Mouse (Mus musculus): ENCODE measurements at regions not wholly inside any gene's neighbourhood (a gene's known extent, or its start where the extent isn't known, plus 50 kb on each side); places are given as distances from the start of the nearest gene placed in this dataset.
"Not testable (repeated sequence)": the region's sequence is repeated elsewhere in the genome, so short reads cannot be mapped to it uniquely, and the experiment has no call there.

- Histone ChIP-seq H3K27ac (ENCODE audit: low read depth, low read length) (no peak overlapping the region), H3K36me3 (ENCODE audit: insufficient read depth, low read length) (no peaks in the 10 kb centered on the region), H3K9me3 (ENCODE audit: low read length) (no peaks in the 10 kb centered on the region), H3K4me1 (ENCODE audit: insufficient read depth, low read length) (no peaks in the 10 kb centered on the region), H3K9ac (replicated peaks; ENCODE audit: low read length, poor library complexity, severe bottlenecking) (no peak overlapping the region), H3K27me3 (ENCODE audit: insufficient read depth, low read length) (no peaks in the 10 kb centered on the region), H3K4me3 (ENCODE audit: low read depth, low read length) (no peak overlapping the region), H3K4me2 (ENCODE audit: low read depth, low read length, poor library complexity, severe bottlenecking) (no peak overlapping the region)
- DNase-seq (ENCODE audit: low spot score) (peak; percentile 90), ATAC-seq (ENCODE audit: low FRiP score) (peak; percentile 87)
- WGBS, result 36% methylated on average over 16 of the region's 16 CpGs
- TF ChIP-seq CTCF (IDR thresholded peaks at IDR 0.05), result peak; percentile 95
These were observed 153.7 kb downstream of the Car8 start for GRCm38 (mm10) chr4:8084954-8085639.

GRCm38 (mm10) chr4:8079349-8079748 is 159.5 kb downstream of the Car8 start:
- H3K4me2 ChIP-seq (ENCODE audit: low read depth, low read length, poor library complexity, severe bottlenecking), result no peak overlapping the region
- no peaks in the 10 kb centered on the region for H3K36me3 ChIP-seq (ENCODE audit: insufficient read depth, low read length)
- ATAC-seq (ENCODE audit: low FRiP score), result no peak
- no peaks in the 10 kb centered on the region for H3K27me3 ChIP-seq (ENCODE audit: insufficient read depth, low read length)
- 51% methylated on average over 4 of the region's 4 CpGs for WGBS
- no peaks in the 10 kb centered on the region for H3K4me1 ChIP-seq (ENCODE audit: insufficient read depth, low read length)
- H3K27ac ChIP-seq (ENCODE audit: low read depth, low read length), result no peak overlapping the region
- TF ChIP-seq CTCF (IDR thresholded peaks at IDR 0.05), result no peak
- no peak for DNase-seq (ENCODE audit: low spot score)
- no peaks in the 10 kb centered on the region for H3K9me3 ChIP-seq (ENCODE audit: low read length)
- H3K4me3 ChIP-seq (ENCODE audit: low read depth, low read length), result no peak overlapping the region
- H3K9ac ChIP-seq (replicated peaks; ENCODE audit: low read length, poor library complexity, severe bottlenecking), result no peak overlapping the region

DNA sequence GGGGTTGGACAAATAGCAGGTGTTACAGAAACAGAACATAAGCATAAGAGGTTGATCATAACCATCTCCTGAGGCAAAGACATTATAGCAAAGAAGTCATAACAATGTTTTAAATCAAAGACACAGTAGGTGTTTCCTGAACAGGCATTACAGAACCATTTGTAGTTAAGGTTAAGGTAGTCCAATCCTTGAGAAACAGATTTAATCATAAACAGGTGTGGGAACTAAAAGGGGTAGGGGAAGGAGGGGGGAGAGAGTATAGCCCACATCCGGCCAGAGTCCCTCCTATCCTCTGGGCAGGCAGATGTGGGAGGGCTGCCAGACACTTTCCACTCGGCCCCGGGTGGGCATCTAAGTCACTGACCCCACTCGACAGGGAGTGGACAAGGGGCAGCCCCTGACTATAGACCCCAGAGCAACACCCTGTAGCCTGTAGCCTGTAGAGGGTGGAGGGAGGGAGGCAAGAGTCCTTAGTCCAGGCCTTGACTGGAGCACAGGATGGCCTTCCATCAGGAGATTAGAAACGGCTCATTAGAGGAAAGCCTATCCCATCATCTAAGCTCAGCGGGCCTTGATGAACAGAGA is 165.8 kb downstream of the Car8 start:
- H3K9me3 ChIP-seq (ENCODE audit: low read length), result no peaks in the 10 kb centered on the region
- ATAC-seq (ENCODE audit: low FRiP score), result no peak
- WGBS, result 66% methylated on average over 6 of the region's 6 CpGs

GRCm38 (mm10) chr4:8070693-8071092 is 168.1 kb downstream of the Car8 start:
- H3K27me3 ChIP-seq (ENCODE audit: insufficient read depth, low read length); H3K9ac ChIP-seq (replicated peaks; ENCODE audit: low read length, poor library complexity, severe bottlenecking); H3K4me1 ChIP-seq (ENCODE audit: insufficient read depth, low read length); H3K27ac ChIP-seq (ENCODE audit: low read depth, low read length); ATAC-seq (ENCODE audit: low FRiP score); H3K9me3 ChIP-seq (ENCODE audit: low read length); H3K36me3 ChIP-seq (ENCODE audit: insufficient read depth, low read length); H3K4me2 ChIP-seq (ENCODE audit: low read depth, low read length, poor library complexity, severe bottlenecking); H3K4me3 ChIP-seq (ENCODE audit: low read depth, low read length); DNase-seq (ENCODE audit: low spot score): not testable (repeated sequence)

More for the DNA sequence above, 165.8 kb downstream of the Car8 start:
- H3K4me1 ChIP-seq (ENCODE audit: insufficient read depth, low read length), result no peaks in the 10 kb centered on the region
- H3K36me3 ChIP-seq (ENCODE audit: insufficient read depth, low read length), result no peaks in the 10 kb centered on the region
- H3K9ac ChIP-seq (replicated peaks; ENCODE audit: low read length, poor library complexity, severe bottlenecking), result no peak overlapping the region
- H3K27ac ChIP-seq (ENCODE audit: low read depth, low read length), result no peak overlapping the region
- no peaks in the 10 kb centered on the region for H3K27me3 ChIP-seq (ENCODE audit: insufficient read depth, low read length)
- H3K4me3 ChIP-seq (ENCODE audit: low read depth, low read length), result no peak overlapping the region
- TF ChIP-seq CTCF (IDR thresholded peaks at IDR 0.05), result no peak
- no peak overlapping the region for H3K4me2 ChIP-seq (ENCODE audit: low read depth, low read length, poor library complexity, severe bottlenecking)
- DNase-seq (ENCODE audit: low spot score), result no peak

DNA sequence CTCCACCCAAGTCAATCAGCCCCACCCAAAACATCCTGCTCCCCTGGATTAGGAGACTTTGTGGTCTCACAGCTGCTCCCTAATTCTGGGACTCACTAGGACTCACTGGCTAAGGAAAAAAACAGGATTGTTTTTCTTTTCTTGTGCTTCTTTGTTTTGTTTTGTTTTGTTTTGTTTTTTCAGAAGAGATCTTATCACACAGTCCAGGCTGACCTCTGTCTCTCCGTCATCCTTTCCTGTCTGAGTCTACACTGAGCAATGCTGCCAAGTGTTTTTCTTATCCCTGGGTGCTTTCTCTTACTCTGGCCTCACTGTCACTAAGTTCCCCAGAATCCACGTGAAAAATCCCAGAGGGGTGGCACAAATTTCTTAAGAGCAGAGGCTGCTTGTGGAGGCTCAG is 170.8 kb downstream of the Car8 start:
- no peak for TF ChIP-seq CTCF (IDR thresholded peaks at IDR 0.05)
- no peak for ATAC-seq (ENCODE audit: low FRiP score)
- 53% methylated on average over 2 of the region's 2 CpGs for WGBS

DNA sequence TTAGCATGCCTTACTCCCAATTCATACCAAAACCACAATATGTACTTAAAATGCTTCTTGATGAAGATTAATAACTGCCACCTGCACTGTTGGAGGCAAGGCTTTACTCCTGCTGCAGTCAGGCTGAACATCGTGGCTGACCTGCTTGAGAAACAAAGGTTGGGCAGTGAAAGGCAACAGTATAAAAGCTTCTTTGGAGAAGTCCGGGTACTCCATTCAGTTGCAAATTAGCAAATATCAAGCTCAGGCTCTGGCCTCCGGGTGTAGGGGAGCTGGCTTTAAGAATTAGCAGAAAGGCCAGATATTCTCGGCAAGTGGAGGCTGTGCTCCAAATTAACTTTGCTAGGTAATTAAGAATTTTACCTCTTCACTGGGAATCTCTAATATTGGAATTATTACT is 197.1 kb downstream of the Car8 start:
- Histone ChIP-seq H3K27me3 (ENCODE audit: insufficient read depth, low read length) (no peaks in the 10 kb centered on the region), H3K9ac (replicated peaks; ENCODE audit: low read length, poor library complexity, severe bottlenecking) (no peak overlapping the region), H3K9me3 (ENCODE audit: low read length) (0 out of 2 replicates have a peak, but pooled peaks cover 4% of the 10 kb centered on the region), H3K4me1 (ENCODE audit: insufficient read depth, low read length) (no peaks in the 10 kb centered on the region), H3K36me3 (ENCODE audit: insufficient read depth, low read length) (no peaks in the 10 kb centered on the region), H3K4me2 (ENCODE audit: low read depth, low read length, poor library complexity, severe bottlenecking) (no peak overlapping the region), H3K4me3 (ENCODE audit: low read depth, low read length) (no peak overlapping the region), H3K27ac (ENCODE audit: low read depth, low read length) (no peak overlapping the region)
- DNase-seq (ENCODE audit: low spot score) (no peak), ATAC-seq (ENCODE audit: low FRiP score) (no peak)
- WGBS, result 20% methylated on average over 4 of the region's 4 CpGs
- TF ChIP-seq CTCF (IDR thresholded peaks at IDR 0.05), result no peak

More for the DNA sequence above, 170.8 kb downstream of the Car8 start:
- Histone ChIP-seq H3K4me1 (ENCODE audit: insufficient read depth, low read length) (no peaks in the 10 kb centered on the region), H3K9ac (replicated peaks; ENCODE audit: low read length, poor library complexity, severe bottlenecking) (no peak overlapping the region), H3K4me3 (ENCODE audit: low read depth, low read length) (no peak overlapping the region), H3K27ac (ENCODE audit: low read depth, low read length) (no peak overlapping the region), H3K36me3 (ENCODE audit: insufficient read depth, low read length) (no peaks in the 10 kb centered on the region), H3K27me3 (ENCODE audit: insufficient read depth, low read length) (no peaks in the 10 kb centered on the region), H3K9me3 (ENCODE audit: low read length) (no peaks in the 10 kb centered on the region), H3K4me2 (ENCODE audit: low read depth, low read length, poor library complexity, severe bottlenecking) (no peak overlapping the region)
- DNase-seq (ENCODE audit: low spot score), result no peak
